Mouse (Mus musculus) embryonic facial prominence, embryonic 11.5 days (tissue): ENCODE data around the gene Ubqln4. TPM values are rescaled to one million over a fixed set of nuclear protein-coding genes. Genes with fewer than 3 reads are reported as not detected.
A peak's percentile ranks its signal among the peaks of the same experiment; 100 is the strongest.

Source experiments
- ATAC-seq: fragments of 200-750 bp; cut with Nextera tagmentation; replicated peaks from 2 replicates; pipeline ENCODE4 v1.8.0; 2017; ENCODE audit warnings: low read depth; ENCODE audit not compliant: insufficient number of reproducible peaks, low FRiP score, low TSS enrichment
- DNase-seq: peaks from one replicate; pipeline ENCODE4 v3.0.0-alpha.2; 2015; ENCODE audit warnings: low spot score
- H3K27ac ChIP-seq: fragments of 300-500 bp; sonication (generic); replicated peaks from 2 replicates; pipeline ENCODE4 v1.5.1; 2014; ENCODE audit warnings: mild to moderate bottlenecking, low read depth, low read length, control low read depth
- H3K27me3 ChIP-seq: fragments of 300-500 bp; sonication (generic); 2 replicates; pipeline ENCODE4 v1.6.1; 2014; ENCODE audit warnings: mild to moderate bottlenecking, low read length, moderate library complexity, mixed read lengths; ENCODE audit not compliant: control insufficient read depth, insufficient read depth
- H3K36me3 ChIP-seq: fragments of 300-500 bp; sonication (generic); replicated peaks from 2 replicates; pipeline ENCODE4 v1.6.1; 2014; ENCODE audit warnings: low read depth, mild to moderate bottlenecking, low read length, moderate library complexity, mixed read lengths; ENCODE audit not compliant: control insufficient read depth, insufficient read depth
- H3K4me1 ChIP-seq: fragments of 300-500 bp; sonication (generic); 2 replicates; pipeline ENCODE4 v1.6.1; 2014; ENCODE audit warnings: low read length, mixed read lengths; ENCODE audit not compliant: control insufficient read depth, insufficient read depth
- H3K4me2 ChIP-seq: fragments of 300-500 bp; sonication (generic); 2 replicates; pipeline ENCODE4 v1.6.1; 2014; ENCODE audit warnings: low read depth, mild to moderate bottlenecking, control low read depth, low read length, moderate library complexity
- H3K4me3 ChIP-seq: fragments of 300-500 bp; sonication (generic); 2 replicates; pipeline ENCODE4 v1.5.1; 2014; ENCODE audit warnings: low read depth, low read length, control low read depth
- H3K9ac ChIP-seq: fragments of 300-500 bp; sonication (generic); replicated peaks from 2 replicates; pipeline ENCODE4 v1.6.1; 2014; ENCODE audit warnings: mild to moderate bottlenecking, control low read depth, low read length
- H3K9me3 ChIP-seq: fragments of 300-500 bp; sonication (generic); replicated peaks from 2 replicates; pipeline ENCODE4 v1.6.1; 2016; ENCODE audit warnings: mild to moderate bottlenecking, low read length, inconsistent platforms, mixed read lengths; ENCODE audit not compliant: control insufficient read depth
- WGBS: fragments of 180-500 bp; shearing (Covaris S2); extraction: QIAGEN DNeasy Blood & Tissue Kit; methylation state at CpG from one replicate; pipeline ENCODE4 v1.1.7; 2014; 5-methylcytosine and 5-hydroxymethylcytosine counted together
- polyA plus RNA-seq: library from polyadenylated mRNA; unstranded; fragments of >200 nt; fragmentation: Nextera tagmentation; extraction: Ambion mirVana; gene quantifications from 2 replicates; pipeline ENCODE4 v1.2.1, GENCODE M21; 2014

The Ubqln4 gene
- polyA plus RNA-seq, 1 experiment from 2014 or later = 62.1 TPM

- H3K4me1 ChIP-seq = peaks cover 11% of the 10 kb centered on the region
- no peak overlapping the region for H3K4me2 ChIP-seq
- peaks cover 3% of the 10 kb centered on the region for H3K36me3 ChIP-seq
- H3K9me3 ChIP-seq = no peaks in the 10 kb centered on the region
- 83% methylated on average over 11 of the region's 11 CpGs for WGBS
- ATAC-seq = no peak
- no peaks in the 10 kb centered on the region for H3K27me3 ChIP-seq
- no peak overlapping the region for H3K27ac ChIP-seq
- H3K9ac ChIP-seq = no peak overlapping the region
- no peak overlapping the region for H3K4me3 ChIP-seq
- no peak for DNase-seq
Measured at GRCm38 (mm10) chr3:88528646-88529045, 24.9 kb upstream of the Ubqln4 start.

- peak overlapping the region; percentile 97; the same call in 1 of the 2 replicates for H3K27ac ChIP-seq
- peak overlapping the region; percentile 88 for H3K4me3 ChIP-seq
- peaks cover 3% of the 10 kb centered on the region for H3K36me3 ChIP-seq
- ATAC-seq = no peak
- peaks cover 11% of the 10 kb centered on the region for H3K4me1 ChIP-seq
- H3K9me3 ChIP-seq = no peaks in the 10 kb centered on the region
- peak overlapping the region; percentile 18 for H3K9ac ChIP-seq
- H3K27me3 ChIP-seq = no peaks in the 10 kb centered on the region
- WGBS = 20% methylated on average over 7 of the region's 7 CpGs
- H3K4me2 ChIP-seq = peak overlapping the region; percentile 75
- no peak for DNase-seq
Measured at GRCm38 (mm10) chr3:88529204-88530000, 24.2 kb upstream of the Ubqln4 start.

GRCm38 (mm10) chr3:88530082-88530864, 23.3 kb upstream of the Ubqln4 start:
- peak; percentile 47 for DNase-seq
- WGBS = 3% methylated on average over 11 of the region's 11 CpGs

GRCm38 (mm10) chr3:88531348-88532298, 21.9 kb upstream of the Ubqln4 start:
- peak; percentile 82 for ATAC-seq

More at GRCm38 (mm10) chr3:88530082-88530864, 23.3 kb upstream of the Ubqln4 start:
- H3K9ac ChIP-seq = peak overlapping the region; percentile 18
- no peaks in the 10 kb centered on the region for H3K9me3 ChIP-seq
- ATAC-seq = no peak
- H3K4me3 ChIP-seq = peak overlapping the region; percentile 88
- H3K27ac ChIP-seq = peak overlapping the region; percentile 97
- peaks cover 17% of the 10 kb centered on the region for H3K4me1 ChIP-seq
- H3K4me2 ChIP-seq = peak overlapping the region; percentile 75
- no peaks in the 10 kb centered on the region for H3K27me3 ChIP-seq
- H3K36me3 ChIP-seq = no peaks in the 10 kb centered on the region; the same call in 1 of the 2 replicates

DNA sequence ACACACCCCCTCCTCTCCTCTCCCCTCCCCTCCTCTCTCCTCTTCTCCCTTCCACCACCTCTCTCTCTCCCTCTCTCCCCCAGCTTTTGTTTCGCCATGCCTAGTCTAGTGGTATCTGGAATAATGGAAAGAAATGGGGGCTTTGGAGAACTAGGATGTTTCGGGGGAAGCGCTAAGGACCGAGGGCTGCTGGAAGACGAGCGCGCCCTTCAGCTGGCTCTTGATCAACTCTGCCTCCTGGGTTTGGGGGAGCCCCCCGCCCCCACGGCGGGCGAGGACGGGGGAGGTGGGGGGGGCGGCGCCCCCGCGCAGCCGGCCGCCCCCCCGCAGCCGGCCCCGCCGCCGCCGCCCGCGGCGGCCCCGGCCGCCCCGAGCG, 21.3 kb upstream of the Ubqln4 start, which contains the start of gene Mex3a:
Gene Mex3a, plus strand, starts transcription at position 97 of the 376 bp plus-strand sequence.
- peaks cover 10% of the 10 kb centered on the region for H3K36me3 ChIP-seq
- ATAC-seq = no peak
- peak within 1 kb of the TSS; percentile 95 for H3K4me2 ChIP-seq
- H3K4me3 ChIP-seq = peak within 1 kb of the TSS; percentile 88
- no peak for DNase-seq
- 0% methylated on average over 11 of the region's 31 CpGs for WGBS
- peak within 1 kb of the TSS; percentile 100 for H3K9ac ChIP-seq
- no peaks in the 10 kb centered on the region for H3K27me3 ChIP-seq
- H3K27ac ChIP-seq = peak within 1 kb of the TSS; percentile 97
- no peaks in the 10 kb centered on the region for H3K9me3 ChIP-seq
- H3K4me1 ChIP-seq = peaks cover 36% of the 10 kb centered on the region

More at GRCm38 (mm10) chr3:88531348-88532298, 21.9 kb upstream of the Ubqln4 start:
- peak overlapping the region; percentile 75 for H3K4me2 ChIP-seq
- peak overlapping the region; percentile 97 for H3K27ac ChIP-seq
- peak overlapping the region; percentile 88 for H3K4me3 ChIP-seq
- H3K4me1 ChIP-seq = peaks cover 29% of the 10 kb centered on the region
- DNase-seq = peak; percentile 93
- no peaks in the 10 kb centered on the region for H3K9me3 ChIP-seq
- WGBS = 0% methylated on average over 53 of the region's 63 CpGs
- H3K27me3 ChIP-seq = no peaks in the 10 kb centered on the region
- H3K9ac ChIP-seq = peak overlapping the region; percentile 100
- H3K36me3 ChIP-seq = peaks cover 3% of the 10 kb centered on the region

GRCm38 (mm10) chr3:88532689-88533511, 20.7 kb upstream of the Ubqln4 start:
- peaks cover 31% of the 10 kb centered on the region for H3K4me1 ChIP-seq
- H3K4me2 ChIP-seq = peak overlapping the region; percentile 95
- ATAC-seq = peak; percentile 15
- under 1% methylated on average over 40 of the region's 40 CpGs for WGBS
- peak overlapping the region; percentile 88 for H3K4me3 ChIP-seq
- peaks cover 10% of the 10 kb centered on the region for H3K36me3 ChIP-seq
- H3K9ac ChIP-seq = peak overlapping the region; percentile 100
- peak overlapping the region; percentile 97 for H3K27ac ChIP-seq
- no peaks in the 10 kb centered on the region for H3K27me3 ChIP-seq
- no peaks in the 10 kb centered on the region for H3K9me3 ChIP-seq
- DNase-seq = peak; percentile 81

DNA sequence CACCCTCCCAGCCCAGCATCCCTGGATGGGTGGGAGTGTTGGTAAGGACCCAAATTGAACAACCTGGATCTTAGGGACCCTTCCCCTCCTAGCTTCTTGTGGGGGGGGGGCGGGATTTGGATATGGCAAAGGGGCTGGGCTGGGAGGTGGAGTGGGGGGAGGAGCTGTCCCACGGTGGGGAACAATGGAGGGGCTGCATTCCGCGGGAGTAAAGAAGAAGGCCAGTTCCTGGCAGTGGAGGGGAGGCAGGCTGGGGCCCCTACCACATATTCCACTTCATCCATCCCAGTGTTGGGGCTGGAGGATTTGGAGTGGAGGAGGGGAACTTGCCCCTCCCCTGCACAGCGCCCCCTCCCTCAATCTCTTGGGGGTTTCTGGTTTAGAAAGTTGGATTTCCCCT, 19.9 kb upstream of the Ubqln4 start:
- ATAC-seq (no peak), DNase-seq (peak; percentile 49)
- H3K27me3 ChIP-seq = no peaks in the 10 kb centered on the region
- peaks cover 17% of the 10 kb centered on the region for H3K36me3 ChIP-seq
- H3K9me3 ChIP-seq = no peaks in the 10 kb centered on the region
- H3K9ac ChIP-seq = peak overlapping the region; percentile 100
- H3K27ac ChIP-seq = peak overlapping the region; percentile 97
- H3K4me1 ChIP-seq = peaks cover 36% of the 10 kb centered on the region
- H3K4me3 ChIP-seq = peak overlapping the region; percentile 88
- WGBS = 2% methylated on average over 4 of the region's 5 CpGs
- H3K4me2 ChIP-seq = peak overlapping the region; percentile 95
